Mouse (Mus musculus): ENCODE measurements around the gene Mrpl39. TPM values are rescaled to one million over a fixed set of nuclear protein-coding genes. Genes with fewer than 3 reads are reported as not detected.

Gene Mrpl39
- total RNA-seq, 2 experiments from 2014 or later, result 42.7 to 43.0 TPM

GRCm38 (mm10) chr16:84744703-84745490 lies 9.4 kb upstream of the Mrpl39 start:
- DNase-seq, result no peak

- DNase-seq, result no peak
These were observed 1.8 kb upstream of the Mrpl39 start for GRCm38 (mm10) chr16:84737358-84737757.

GRCm38 (mm10) chr16:84734806-84735165 lies 756 bp downstream of the Mrpl39 start:
- peak in 1 of 2 experiments; percentile 8 for DNase-seq

- no peak for DNase-seq
These were observed 14.9 kb downstream of the Mrpl39 start for GRCm38 (mm10) chr16:84720670-84721069.

GRCm38 (mm10) chr16:84718250-84718649 lies 17.3 kb downstream of the Mrpl39 start:
- no peak for DNase-seq

GRCm38 (mm10) chr16:84717618-84718248 lies 17.8 kb downstream of the Mrpl39 start:
- DNase-seq, result no peak

- no peak for DNase-seq
These were observed 18.6 kb downstream of the Mrpl39 start for GRCm38 (mm10) chr16:84716724-84717617.

- DNase-seq, result no peak
These were observed 19.3 kb downstream of the Mrpl39 start for GRCm38 (mm10) chr16:84716197-84716596.

- DNase-seq, result no peak
These were observed 20.6 kb downstream of the Mrpl39 start for GRCm38 (mm10) chr16:84714978-84715377.

- DNase-seq, result no peak
These were observed 21.6 kb downstream of the Mrpl39 start for GRCm38 (mm10) chr16:84713926-84714325.

GRCm38 (mm10) chr16:84713156-84713555 lies 22.4 kb downstream of the Mrpl39 start:
- DNase-seq, result no peak

GRCm38 (mm10) chr16:84708649-84709048 lies 26.9 kb downstream of the Mrpl39 start:
- no peak for DNase-seq

GRCm38 (mm10) chr16:84707802-84708201 lies 27.7 kb downstream of the Mrpl39 start:
- DNase-seq, result no peak

GRCm38 (mm10) chr16:84706571-84706970 lies 29.0 kb downstream of the Mrpl39 start:
- DNase-seq, result no peak

- DNase-seq, result no peak
These were observed 30.0 kb downstream of the Mrpl39 start for GRCm38 (mm10) chr16:84705507-84705906.

- no peak for DNase-seq
These were observed 30.8 kb downstream of the Mrpl39 start for GRCm38 (mm10) chr16:84704661-84705240.

GRCm38 (mm10) chr16:84703769-84704660 lies 31.5 kb downstream of the Mrpl39 start:
- no peak for DNase-seq

GRCm38 (mm10) chr16:84703129-84703768 lies 32.3 kb downstream of the Mrpl39 start:
- peak; percentile 60 to 75 for DNase-seq

GRCm38 (mm10) chr16:84702230-84703128 lies 33.1 kb downstream of the Mrpl39 start:
- peak; percentile 52 to 55 for DNase-seq

- no peak for DNase-seq
These were observed 34.5 kb downstream of the Mrpl39 start for GRCm38 (mm10) chr16:84701041-84701440.

All from adrenal gland, postnatal 36 days (tissue).